Mouse (Mus musculus): ENCODE measurements around the gene Gm28051. TPM values are rescaled to one million over a fixed set of nuclear protein-coding genes. Genes with fewer than 3 reads are reported as not detected.
A peak's percentile ranks its signal among the peaks of the same experiment; 100 is the strongest.

Gm28051 gene
- polyA plus RNA-seq, 1 experiment from 2014 or later, result not detected

GRCm38 (mm10) chr12:102682722-102683299 is 74.8 kb downstream of the Gm28051 start:
- Histone ChIP-seq H3K9me3 (replicated peaks) (no peaks in the 10 kb centered on the region), H3K36me3 (no peaks in the 10 kb centered on the region), H3K9ac (no peak overlapping the region), H3K27me3 (no peaks in the 10 kb centered on the region), H3K27ac (peak overlapping the region; percentile 6; the same call in 1 of the 2 replicates), H3K4me1 (replicated peaks) (peaks cover 41% of the 10 kb centered on the region), H3K4me2 (no peak overlapping the region), H3K4me3 (no peak overlapping the region)
- WGBS, result 81% methylated on average over 7 of the region's 7 CpGs
- ATAC-seq (replicated peaks; ENCODE audit: insufficient number of reproducible peaks, insufficient read depth, low FRiP score, low read depth), result no peak

GRCm38 (mm10) chr12:102682085-102682484 is 75.5 kb downstream of the Gm28051 start:
- H3K4me3 ChIP-seq, result no peak overlapping the region
- 43% methylated on average over 5 of the region's 5 CpGs for WGBS
- H3K9ac ChIP-seq, result no peak overlapping the region
- H3K4me2 ChIP-seq, result no peak overlapping the region
- peak; percentile 63 for ATAC-seq (replicated peaks; ENCODE audit: insufficient number of reproducible peaks, insufficient read depth, low FRiP score, low read depth)
- H3K27me3 ChIP-seq, result no peaks in the 10 kb centered on the region
- peak overlapping the region; percentile 56 for H3K27ac ChIP-seq
- H3K36me3 ChIP-seq, result no peaks in the 10 kb centered on the region
- peaks cover 41% of the 10 kb centered on the region for H3K4me1 ChIP-seq (replicated peaks)
- no peaks in the 10 kb centered on the region for H3K9me3 ChIP-seq (replicated peaks)

- Histone ChIP-seq H3K27ac (peak overlapping the region; percentile 56), H3K4me3 (no peak overlapping the region), H3K27me3 (no peaks in the 10 kb centered on the region), H3K36me3 (no peaks in the 10 kb centered on the region), H3K4me2 (no peak overlapping the region), H3K4me1 (replicated peaks) (peaks cover 41% of the 10 kb centered on the region), H3K9ac (no peak overlapping the region), H3K9me3 (replicated peaks) (no peaks in the 10 kb centered on the region)
- ATAC-seq (replicated peaks; ENCODE audit: insufficient number of reproducible peaks, insufficient read depth, low FRiP score, low read depth), result no peak
- WGBS, result 72% methylated on average over 7 of the region's 7 CpGs
Observed at GRCm38 (mm10) chr12:102681590-102681989, 76.0 kb downstream of the Gm28051 start.

GRCm38 (mm10) chr12:102678820-102679219 is 78.7 kb downstream of the Gm28051 start:
- WGBS, result 68% methylated on average over 6 of the region's 6 CpGs
- no peaks in the 10 kb centered on the region for H3K36me3 ChIP-seq
- no peak overlapping the region for H3K4me3 ChIP-seq
- no peaks in the 10 kb centered on the region for H3K9me3 ChIP-seq (replicated peaks)
- H3K9ac ChIP-seq, result no peak overlapping the region
- no peak overlapping the region for H3K4me2 ChIP-seq
- no peak for ATAC-seq (replicated peaks; ENCODE audit: insufficient number of reproducible peaks, insufficient read depth, low FRiP score, low read depth)
- no peaks in the 10 kb centered on the region for H3K27me3 ChIP-seq
- H3K27ac ChIP-seq, result no peak overlapping the region
- H3K4me1 ChIP-seq (replicated peaks), result peaks cover 36% of the 10 kb centered on the region

- H3K4me1 ChIP-seq (replicated peaks), result peaks cover 27% of the 10 kb centered on the region
- 71% methylated on average over 3 of the region's 3 CpGs for WGBS
- H3K36me3 ChIP-seq, result no peaks in the 10 kb centered on the region
- H3K27ac ChIP-seq, result no peak overlapping the region
- no peaks in the 10 kb centered on the region for H3K27me3 ChIP-seq
- no peak overlapping the region for H3K4me3 ChIP-seq
- no peak overlapping the region for H3K4me2 ChIP-seq
- no peak for ATAC-seq (replicated peaks; ENCODE audit: insufficient number of reproducible peaks, insufficient read depth, low FRiP score, low read depth)
- no peak overlapping the region for H3K9ac ChIP-seq
- H3K9me3 ChIP-seq (replicated peaks), result no peaks in the 10 kb centered on the region
Observed at GRCm38 (mm10) chr12:102677089-102677488, 80.5 kb downstream of the Gm28051 start.

GRCm38 (mm10) chr12:102674556-102674955 is 83.0 kb downstream of the Gm28051 start:
- no peak overlapping the region for H3K9ac ChIP-seq
- H3K27me3 ChIP-seq, result no peaks in the 10 kb centered on the region
- no peaks in the 10 kb centered on the region for H3K9me3 ChIP-seq (replicated peaks)
- WGBS, result 68% methylated on average over 10 of the region's 10 CpGs
- H3K4me1 ChIP-seq (replicated peaks), result peaks cover 12% of the 10 kb centered on the region
- no peak overlapping the region for H3K4me3 ChIP-seq
- H3K36me3 ChIP-seq, result no peaks in the 10 kb centered on the region
- H3K4me2 ChIP-seq, result no peak overlapping the region
- H3K27ac ChIP-seq, result no peak overlapping the region
- ATAC-seq (replicated peaks; ENCODE audit: insufficient number of reproducible peaks, insufficient read depth, low FRiP score, low read depth), result no peak

GRCm38 (mm10) chr12:102674123-102674522 is 83.4 kb downstream of the Gm28051 start:
- H3K4me1 ChIP-seq (replicated peaks), result peaks cover 10% of the 10 kb centered on the region
- WGBS, result 63% methylated on average over 13 of the region's 13 CpGs
- ATAC-seq (replicated peaks; ENCODE audit: insufficient number of reproducible peaks, insufficient read depth, low FRiP score, low read depth), result no peak

GRCm38 (mm10) chr12:102672857-102673839 is 84.4 kb downstream of the Gm28051 start:
- no peak for ATAC-seq (replicated peaks; ENCODE audit: insufficient number of reproducible peaks, insufficient read depth, low FRiP score, low read depth)
- Histone ChIP-seq H3K9me3 (replicated peaks) (no peaks in the 10 kb centered on the region), H3K9ac (no peak overlapping the region), H3K27me3 (no peaks in the 10 kb centered on the region), H3K36me3 (no peaks in the 10 kb centered on the region), H3K4me1 (replicated peaks) (peaks cover 10% of the 10 kb centered on the region), H3K27ac (no peak overlapping the region), H3K4me3 (no peak overlapping the region), H3K4me2 (no peak overlapping the region)
- WGBS, result 77% methylated on average over 20 of the region's 20 CpGs

More at GRCm38 (mm10) chr12:102674123-102674522, 83.4 kb downstream of the Gm28051 start:
- Histone ChIP-seq H3K36me3 (no peaks in the 10 kb centered on the region), H3K27me3 (no peaks in the 10 kb centered on the region), H3K9me3 (replicated peaks) (no peaks in the 10 kb centered on the region), H3K4me2 (no peak overlapping the region), H3K4me3 (no peak overlapping the region), H3K27ac (no peak overlapping the region), H3K9ac (no peak overlapping the region)

- WGBS, result 63% methylated on average over 8 of the region's 8 CpGs
- Histone ChIP-seq H3K9me3 (replicated peaks) (no peaks in the 10 kb centered on the region), H3K9ac (no peak overlapping the region), H3K36me3 (no peaks in the 10 kb centered on the region), H3K4me3 (no peak overlapping the region), H3K27me3 (no peaks in the 10 kb centered on the region), H3K4me2 (no peak overlapping the region), H3K27ac (no peak overlapping the region), H3K4me1 (replicated peaks) (peaks cover 10% of the 10 kb centered on the region)
- ATAC-seq (replicated peaks; ENCODE audit: insufficient number of reproducible peaks, insufficient read depth, low FRiP score, low read depth), result no peak
Observed at GRCm38 (mm10) chr12:102672176-102672575, 85.4 kb downstream of the Gm28051 start.

- 77% methylated on average over 8 of the region's 8 CpGs for WGBS
- H3K4me1 ChIP-seq (replicated peaks), result peaks cover 10% of the 10 kb centered on the region
- no peak overlapping the region for H3K27ac ChIP-seq
- no peak overlapping the region for H3K9ac ChIP-seq
- no peaks in the 10 kb centered on the region for H3K9me3 ChIP-seq (replicated peaks)
- H3K27me3 ChIP-seq, result no peaks in the 10 kb centered on the region
- H3K4me2 ChIP-seq, result no peak overlapping the region
- H3K36me3 ChIP-seq, result no peaks in the 10 kb centered on the region
- no peak overlapping the region for H3K4me3 ChIP-seq
- no peak for ATAC-seq (replicated peaks; ENCODE audit: insufficient number of reproducible peaks, insufficient read depth, low FRiP score, low read depth)
Observed at GRCm38 (mm10) chr12:102670848-102671247, 86.7 kb downstream of the Gm28051 start.

Measured in heart, embryonic 15.5 days (tissue).